Mouse (Mus musculus): ENCODE data around the gene Limk2. TPM values are rescaled to one million over a fixed set of nuclear protein-coding genes. Genes with fewer than 3 reads are reported as not detected.

Gene Limk2
- total RNA-seq, 2 experiments from 2014 or later: 42.8 to 44.0 TPM

GRCm38 (mm10) chr11:3302792-3303191 is 106.2 kb downstream of the Limk2 start:
- no peak for DNase-seq (ENCODE audit: low spot score in 2 of 2)

GRCm38 (mm10) chr11:3302385-3302784 is 106.6 kb downstream of the Limk2 start:
- no peak for DNase-seq (ENCODE audit: low spot score in 2 of 2)

GRCm38 (mm10) chr11:3301075-3301474 is 107.9 kb downstream of the Limk2 start:
- DNase-seq (ENCODE audit: low spot score in 2 of 2): no peak

GRCm38 (mm10) chr11:3298813-3299185 is 110.2 kb downstream of the Limk2 start:
- no peak for DNase-seq (ENCODE audit: low spot score in 2 of 2)

GRCm38 (mm10) chr11:3297871-3298812 is 110.8 kb downstream of the Limk2 start:
- no peak for DNase-seq (ENCODE audit: low spot score in 2 of 2)

- DNase-seq (ENCODE audit: low spot score in 2 of 2): no peak
Observed at GRCm38 (mm10) chr11:3296056-3296455, 112.9 kb downstream of the Limk2 start.

GRCm38 (mm10) chr11:3294641-3295040 is 114.3 kb downstream of the Limk2 start:
- DNase-seq (ENCODE audit: low spot score in 2 of 2): no peak

Other genes starting within 250 kb of the Limk2 start
- 100 to 1,000 TPM in 1 of 2 experiments, 10 to 100 TPM in 1; 95.0 to 117 TPM for gene Sfi1, start 215.7 kb downstream of the Limk2 start, total RNA-seq (2021)
- 10 to 100 TPM; 83.8 to 86.9 TPM for gene Eif4enif1, start 206.8 kb downstream of the Limk2 start, total RNA-seq (2021)
- 100 to 1,000 TPM; 116 to 117 TPM for gene Drg1, start 142.8 kb downstream of the Limk2 start, total RNA-seq (2021)
- gene Patz1, start 120.3 kb downstream of the Limk2 start, total RNA-seq (2021): 10 to 100 TPM; 67.7 to 72.5 TPM
- 10 to 100 TPM; 31.9 to 32.2 TPM for gene Pik3ip1, start 78.8 kb downstream of the Limk2 start, total RNA-seq (2021)
- gene Rnf185, start 43.2 kb upstream of the Limk2 start, total RNA-seq (2021): 10 to 100 TPM; 33.7 to 35.6 TPM
- under 1 TPM; 0.20 to 0.22 TPM for gene Pla2g3, start 79.1 kb upstream of the Limk2 start, total RNA-seq (2021)
- gene Inpp5j, start 95.6 kb upstream of the Limk2 start, total RNA-seq (2021): 1 to 10 TPM; 1.8 to 2.2 TPM
- gene Selenom, start 105.5 kb upstream of the Limk2 start, total RNA-seq (2021): 10 to 100 TPM; 50.1 to 58.0 TPM
- 10 to 100 TPM; 72.9 to 75.1 TPM for gene Smtn, start 131.4 kb upstream of the Limk2 start, total RNA-seq (2021)
- gene Morc2a, start 240.0 kb upstream of the Limk2 start, total RNA-seq (2021): 10 to 100 TPM; 57.1 to 68.6 TPM

All from adrenal gland, postnatal 4 days (tissue).